Mouse (Mus musculus) heart, embryonic 14.5 days (tissue): ENCODE measurements around the gene Pfkfb4. TPM values are rescaled to one million over a fixed set of nuclear protein-coding genes. Genes with fewer than 3 reads are reported as not detected.
A peak's percentile ranks its signal among the peaks of the same experiment; 100 is the strongest.

Experiments
- ATAC-seq: fragments of 200-750 bp; cut with Nextera tagmentation; 2 replicates; pipeline ENCODE4 v1.8.0; 2017; ENCODE audit warnings: low read depth, moderate TSS enrichment; ENCODE audit not compliant: insufficient number of reproducible peaks, insufficient read depth, low FRiP score
- H3K27ac ChIP-seq, 2 experiments: fragments of 200-500 bp in 1 of 2; fragments of 300-500 bp in 1 of 2; sonication (generic) in 1 of 2; replicated peaks in 1 of 2; 2 replicates each; pipeline ENCODE4 v1.5.1; 2012 to 2014; ENCODE audit warnings: low read depth in 2 of 2, low read length in 2 of 2, control low read depth in 1 of 2, mild to moderate bottlenecking in 1 of 2, mixed read lengths in 1 of 2; ENCODE audit not compliant: control insufficient read depth in 1 of 2, insufficient read depth in 1 of 2
- H3K27me3 ChIP-seq: fragments of 300-500 bp; sonication (generic); 2 replicates; pipeline ENCODE4 v1.6.1; 2014; ENCODE audit warnings: mild to moderate bottlenecking, low read length, control low read depth; ENCODE audit not compliant: control insufficient read depth, insufficient read depth
- H3K36me3 ChIP-seq: fragments of 300-500 bp; sonication (generic); 2 replicates; pipeline ENCODE4 v1.6.1; 2014; ENCODE audit warnings: mild to moderate bottlenecking, control low read depth, low read length, mixed read lengths; ENCODE audit not compliant: control insufficient read depth, insufficient read depth
- H3K4me1 ChIP-seq, 2 experiments: fragments of 200-500 bp in 1 of 2; fragments of 300-500 bp in 1 of 2; sonication (generic) in 1 of 2; 2 replicates each; pipeline ENCODE4 v1.6.1; 2012 to 2014; ENCODE audit warnings: low read length in 2 of 2, control low read depth in 1 of 2, mixed read lengths in 1 of 2; ENCODE audit not compliant: control insufficient read depth in 2 of 2, insufficient read depth in 2 of 2
- H3K4me2 ChIP-seq: fragments of 300-500 bp; sonication (generic); 2 replicates; pipeline ENCODE4 v1.6.1; 2014; ENCODE audit warnings: mild to moderate bottlenecking, low read length
- H3K4me3 ChIP-seq, 2 experiments: fragments of 200-500 bp in 1 of 2; fragments of 300-500 bp in 1 of 2; sonication (generic) in 1 of 2; 2 replicates each; pipeline ENCODE4 v1.5.1; 2012 to 2014; ENCODE audit warnings: low read length in 2 of 2, mild to moderate bottlenecking in 2 of 2, control low read depth in 1 of 2, low read depth in 1 of 2, moderate library complexity in 1 of 2; ENCODE audit not compliant: control insufficient read depth in 1 of 2, insufficient read depth in 1 of 2
- H3K9ac ChIP-seq: fragments of 300-500 bp; sonication (generic); 2 replicates; pipeline ENCODE4 v1.6.1; 2014; ENCODE audit warnings: mild to moderate bottlenecking, low read length
- H3K9me3 ChIP-seq: fragments of 300-500 bp; sonication (generic); 2 replicates; pipeline ENCODE4 v1.6.1; 2016; ENCODE audit warnings: low read length, control low read depth; ENCODE audit not compliant: control insufficient read depth
- WGBS: fragments of 180-500 bp; shearing (Covaris S2); extraction: QIAGEN DNeasy Blood & Tissue Kit; methylation state at CpG from one replicate; pipeline ENCODE4 v1.1.7; 2014; 5-methylcytosine and 5-hydroxymethylcytosine counted together
- polyA plus RNA-seq: library from polyadenylated mRNA; unstranded; fragments of >200 nt; fragmentation: Nextera tagmentation; extraction: Ambion mirVana; gene quantifications from 2 replicates; pipeline ENCODE4 v1.2.1, GENCODE M21; 2014

Pfkfb4 gene
- polyA plus RNA-seq, 1 experiment from 2014 or later, result 2.9 TPM

DNA sequence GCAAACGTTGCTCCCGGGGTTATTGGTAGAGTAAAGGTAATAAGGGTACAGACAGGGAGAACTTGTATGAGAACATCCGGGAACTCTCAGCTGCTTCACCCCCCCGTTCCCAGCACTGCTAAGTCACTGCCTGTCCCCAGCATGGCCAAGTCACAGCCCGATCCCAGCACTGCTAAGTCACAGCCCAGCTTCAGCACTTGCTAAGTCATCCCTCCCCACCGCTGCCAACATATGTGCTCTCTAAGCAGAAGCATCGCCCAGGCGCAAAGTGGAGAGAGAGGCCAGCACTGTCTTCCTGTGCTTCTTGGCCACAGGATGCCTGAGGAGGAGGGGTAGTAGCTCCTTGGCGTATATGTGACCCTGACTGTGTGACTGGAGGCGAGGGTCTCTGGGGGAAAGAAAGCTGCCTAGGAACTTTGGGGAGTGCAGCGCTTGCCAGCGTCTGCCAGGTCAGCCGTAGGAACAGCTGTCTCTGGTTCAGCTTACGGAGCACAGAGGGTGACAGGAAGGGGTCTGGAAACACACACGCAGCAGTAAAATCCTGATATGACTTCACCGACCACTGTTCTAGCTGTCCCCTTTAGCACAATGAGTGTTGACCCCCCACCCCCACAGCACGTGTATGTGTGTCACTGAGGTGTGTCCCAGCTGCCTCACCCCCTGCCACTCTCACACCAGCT, 18.2 kb downstream of the Pfkfb4 start:
- 0 out of 2 replicates have a peak, but pooled peaks have one; percentile 23 for ATAC-seq
- no peaks in the 10 kb centered on the region for H3K27me3 ChIP-seq
- peak overlapping the region; percentile 44 for H3K4me2 ChIP-seq

DNA sequence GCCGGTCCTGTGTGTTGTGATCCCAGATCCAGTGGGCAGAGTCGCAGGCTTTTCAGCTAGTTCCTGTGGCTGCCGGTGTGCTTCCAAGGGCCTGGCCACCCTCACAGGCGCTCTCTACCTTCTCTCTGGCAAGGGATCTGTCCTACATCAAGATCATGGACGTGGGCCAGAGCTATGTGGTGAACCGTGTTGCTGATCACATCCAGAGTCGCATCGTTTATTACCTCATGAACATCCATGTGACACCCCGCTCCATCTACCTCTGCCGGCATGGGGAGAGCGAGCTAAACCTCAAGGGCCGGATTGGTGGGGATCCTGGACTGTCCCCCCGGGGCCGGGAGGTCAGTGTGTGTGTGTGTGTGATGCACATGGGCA, 18.7 kb downstream of the Pfkfb4 start:
- H3K9me3 ChIP-seq, result no peaks in the 10 kb centered on the region
- no peak overlapping the region for H3K27ac ChIP-seq
- peaks cover 11 to 14% of the 10 kb centered on the region in 2 experiments for H3K4me1 ChIP-seq
- no peak overlapping the region for H3K4me3 ChIP-seq
- H3K36me3 ChIP-seq, result no peaks in the 10 kb centered on the region
- WGBS, result 57% methylated on average over 14 of the region's 14 CpGs
- H3K9ac ChIP-seq, result peak overlapping the region; percentile 38; the same call in 1 of the 2 replicates
- no peaks in the 10 kb centered on the region for H3K27me3 ChIP-seq
- no peak for ATAC-seq
- peak overlapping the region; percentile 44; the same call in 1 of the 2 replicates for H3K4me2 ChIP-seq

More for the DNA sequence above, 18.2 kb downstream of the Pfkfb4 start:
- no peak overlapping the region for H3K4me3 ChIP-seq
- 30% methylated on average over 17 of the region's 17 CpGs for WGBS
- H3K36me3 ChIP-seq, result no peaks in the 10 kb centered on the region
- H3K9ac ChIP-seq, result peak overlapping the region; percentile 38
- H3K27ac ChIP-seq, result no peak overlapping the region
- no peaks in the 10 kb centered on the region for H3K9me3 ChIP-seq
- H3K4me1 ChIP-seq, result peaks cover 11 to 14% of the 10 kb centered on the region in 2 experiments

DNA sequence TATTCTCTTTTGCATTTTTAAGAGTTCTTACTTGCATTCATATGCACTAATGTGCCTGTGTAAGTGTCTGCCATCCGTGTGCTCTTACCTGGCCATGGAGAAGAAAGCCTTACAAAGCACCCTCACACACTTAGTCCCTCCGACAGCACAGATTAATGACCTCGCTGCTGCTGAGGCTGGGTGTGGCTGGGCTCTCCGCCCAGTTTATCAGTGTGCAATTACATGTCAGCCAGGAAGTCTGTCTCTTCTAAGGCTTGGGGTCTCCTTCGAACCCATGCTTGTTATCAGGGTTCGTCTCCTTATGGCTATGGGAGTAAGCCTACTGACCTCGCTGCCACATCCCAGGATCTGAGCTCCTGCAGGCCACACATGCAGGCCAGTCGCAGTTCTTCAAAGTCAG, 23.8 kb downstream of the Pfkfb4 start:
- WGBS, result 42% methylated on average over 8 of the region's 8 CpGs

DNA sequence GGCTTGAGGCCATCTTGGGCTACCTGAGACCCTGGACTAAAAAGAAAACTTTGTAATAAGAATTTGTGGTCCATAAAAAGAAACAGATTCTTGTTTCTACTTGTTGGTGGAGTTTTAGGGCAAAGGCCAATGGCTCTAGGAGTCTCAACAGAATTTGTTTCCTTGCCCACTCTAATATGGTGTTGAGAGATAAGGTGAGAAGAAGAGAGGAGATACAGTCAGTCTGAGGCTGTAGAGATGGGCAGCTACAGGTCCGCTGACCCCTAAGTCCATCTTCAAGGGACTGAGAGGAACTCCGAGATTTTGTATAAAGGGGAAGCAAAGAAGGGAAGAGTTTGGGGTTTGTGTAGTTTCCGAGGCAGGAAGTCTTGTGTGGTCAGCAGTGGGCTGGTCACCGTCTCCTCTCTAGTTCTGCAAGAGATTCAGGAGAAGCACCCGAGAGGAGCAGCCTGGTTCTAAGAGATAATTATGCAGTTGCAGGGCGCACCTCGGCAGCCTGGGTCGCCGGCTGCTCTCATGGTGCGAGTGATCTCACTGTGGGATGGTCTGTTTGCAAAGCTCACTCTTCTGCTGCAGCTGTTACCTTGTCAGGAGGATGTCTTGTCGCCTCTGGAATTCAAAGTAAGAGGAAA, 25.5 kb downstream of the Pfkfb4 start:
- Histone ChIP-seq H3K36me3 (no peaks in the 10 kb centered on the region), H3K9me3 (no peaks in the 10 kb centered on the region), H3K4me2 (no peak overlapping the region), H3K9ac (no peak overlapping the region), H3K27ac (no peak overlapping the region), H3K4me1 (peaks cover 0 to 5% of the 10 kb centered on the region in 2 experiments; a peak in 2 of 4 replicates), H3K27me3 (no peaks in the 10 kb centered on the region), H3K4me3 (no peak overlapping the region)
- 45% methylated on average over 11 of the region's 11 CpGs for WGBS
- ATAC-seq, result no peak

More for the DNA sequence above, 23.8 kb downstream of the Pfkfb4 start:
- ATAC-seq, result no peak
- H3K36me3 ChIP-seq, result no peaks in the 10 kb centered on the region
- H3K27ac ChIP-seq, result no peak overlapping the region
- no peak overlapping the region for H3K4me2 ChIP-seq
- no peaks in the 10 kb centered on the region for H3K27me3 ChIP-seq
- H3K9ac ChIP-seq, result no peak overlapping the region
- peaks cover 0 to 5% of the 10 kb centered on the region in 2 experiments; a peak in 3 of 4 replicates for H3K4me1 ChIP-seq
- H3K4me3 ChIP-seq, result no peak overlapping the region
- no peaks in the 10 kb centered on the region for H3K9me3 ChIP-seq

DNA sequence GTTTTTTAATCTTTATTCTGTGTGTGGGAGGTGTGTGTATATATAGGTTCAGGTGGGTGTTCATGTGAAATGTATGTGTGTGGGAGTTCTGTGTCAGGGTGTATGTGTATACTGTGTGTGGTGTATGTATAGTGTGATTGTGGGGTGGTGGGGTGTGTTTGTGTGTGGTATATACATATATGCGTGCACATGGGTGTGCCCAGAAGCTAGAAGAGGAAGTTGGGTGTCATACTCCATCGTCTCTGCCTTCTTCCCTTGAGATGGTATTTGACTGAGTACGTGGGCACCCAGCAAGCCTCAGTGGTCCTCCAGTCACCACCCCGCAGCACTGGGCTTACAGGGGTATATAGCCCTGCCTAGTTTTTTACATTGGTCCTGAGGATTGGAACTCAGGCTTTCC, 29.9 kb downstream of the Pfkfb4 start:
- H3K4me3 ChIP-seq, result no peak overlapping the region
- WGBS, result 79% methylated on average over 4 of the region's 4 CpGs

DNA sequence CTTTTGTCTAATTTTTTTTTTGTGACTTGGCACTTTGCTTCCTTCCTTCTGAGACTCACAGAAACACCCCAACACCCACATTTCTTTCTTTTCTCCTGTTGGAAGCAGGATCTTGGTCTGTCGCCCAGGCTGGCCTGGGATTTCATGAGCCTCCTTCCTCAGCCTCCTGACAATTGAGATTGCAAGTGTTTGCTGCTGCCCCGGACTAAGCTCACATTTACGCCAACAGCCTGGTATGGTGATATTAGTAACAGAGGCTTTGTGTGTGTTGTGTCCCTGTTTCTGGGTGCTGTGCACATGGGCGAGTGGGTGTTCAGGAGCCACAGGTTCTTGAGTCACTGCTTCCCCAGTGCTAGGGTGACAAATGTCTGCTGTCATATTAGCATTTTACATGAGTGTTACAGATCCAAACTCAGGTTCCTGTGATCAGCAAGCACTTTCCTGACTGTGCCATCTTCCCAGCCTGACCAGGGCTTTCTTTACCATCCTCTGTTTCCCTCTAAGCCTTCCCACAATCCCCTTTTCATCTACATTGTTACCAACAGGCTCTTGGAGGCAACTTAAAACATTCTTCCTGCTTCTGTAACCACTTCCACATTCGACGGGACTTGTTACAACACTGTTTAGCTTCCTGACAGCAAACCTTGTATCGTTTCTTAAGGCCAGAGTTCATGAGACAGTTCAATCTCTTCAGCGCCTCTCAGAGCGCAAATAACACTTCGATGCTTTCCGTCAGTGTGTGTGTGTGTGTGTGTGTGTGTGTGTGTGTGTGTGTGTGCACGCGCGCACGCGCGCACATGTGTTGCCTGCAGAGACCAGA, 31.5 kb downstream of the Pfkfb4 start:
- Histone ChIP-seq H3K36me3 (no peaks in the 10 kb centered on the region), H3K9me3 (no peaks in the 10 kb centered on the region), H3K4me3 (no peak overlapping the region), H3K27ac (no peak overlapping the region), H3K27me3 (no peaks in the 10 kb centered on the region), H3K4me1 (peaks cover 0 to 7% of the 10 kb centered on the region in 2 experiments; a peak in 1 of 4 replicates), H3K4me2 (no peak overlapping the region), H3K9ac (no peak overlapping the region)
- ATAC-seq, result no peak
- WGBS, result 89% methylated on average over 17 of the region's 17 CpGs

More for the DNA sequence above, 29.9 kb downstream of the Pfkfb4 start:
- H3K27me3 ChIP-seq, result no peaks in the 10 kb centered on the region
- no peak overlapping the region for H3K4me2 ChIP-seq
- H3K36me3 ChIP-seq, result no peaks in the 10 kb centered on the region
- H3K9me3 ChIP-seq, result no peaks in the 10 kb centered on the region
- no peak overlapping the region for H3K27ac ChIP-seq
- H3K4me1 ChIP-seq, result no peaks in the 10 kb centered on the region
- ATAC-seq, result no peak
- H3K9ac ChIP-seq, result no peak overlapping the region

DNA sequence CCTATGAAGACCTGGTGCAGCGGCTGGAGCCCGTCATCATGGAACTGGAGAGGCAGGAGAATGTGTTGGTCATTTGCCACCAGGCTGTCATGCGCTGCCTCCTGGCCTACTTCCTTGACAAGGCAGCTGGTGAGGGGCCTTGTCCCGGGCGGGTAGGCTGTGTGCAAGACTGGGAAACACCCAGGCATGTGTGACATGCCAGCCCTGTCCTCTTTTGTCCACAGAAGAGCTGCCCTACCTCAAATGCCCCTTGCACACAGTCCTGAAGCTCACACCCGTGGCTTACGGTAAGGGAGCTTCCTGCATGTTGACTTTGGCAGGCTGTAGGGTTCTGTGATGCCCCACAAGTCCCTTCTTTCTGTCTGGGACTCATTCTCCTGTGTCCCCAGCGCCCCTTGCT, 35.9 kb downstream of the Pfkfb4 start:
- no peaks in the 10 kb centered on the region for H3K36me3 ChIP-seq
- H3K4me1 ChIP-seq, result peaks cover 0 to 7% of the 10 kb centered on the region in 2 experiments; a peak in 1 of 4 replicates
- no peak for ATAC-seq
- no peak overlapping the region for H3K4me2 ChIP-seq
- H3K9ac ChIP-seq, result no peak overlapping the region
- no peak overlapping the region for H3K4me3 ChIP-seq
- WGBS, result 57% methylated on average over 8 of the region's 8 CpGs
- H3K27ac ChIP-seq, result no peak overlapping the region
- no peaks in the 10 kb centered on the region for H3K27me3 ChIP-seq
- H3K9me3 ChIP-seq, result no peaks in the 10 kb centered on the region
